Mouse (Mus musculus): ENCODE measurements at regions not wholly inside any gene's neighbourhood (a gene's known extent, or its start where the extent isn't known, plus 50 kb on each side); places are given as distances from the start of the nearest gene placed in this dataset.

- intact Hi-C loops (cut with DNase I): no loop called here
These were observed 55.5 kb downstream of the E030025P04Rik start for GRCm38 (mm10) chr11:109088488-109089252.

GRCm38 (mm10) chr11:109081957-109082356 is 62.2 kb downstream of the E030025P04Rik start:
- intact Hi-C loops (cut with DNase I): no loop called here

- intact Hi-C loops (cut with DNase I): no loop called here
These were observed 62.7 kb downstream of the E030025P04Rik start for GRCm38 (mm10) chr11:109081454-109081853.

GRCm38 (mm10) chr11:109080847-109081415 is 63.2 kb downstream of the E030025P04Rik start:
- intact Hi-C loops (cut with DNase I): no loop called here

GRCm38 (mm10) chr11:109079466-109079865 is 64.7 kb downstream of the E030025P04Rik start:
- intact Hi-C loops (cut with DNase I): no loop called here

- intact Hi-C loops (cut with DNase I): no loop called here
These were observed 67.4 kb downstream of the E030025P04Rik start for GRCm38 (mm10) chr11:109076587-109077417.

GRCm38 (mm10) chr11:109071340-109071739 is 72.8 kb downstream of the E030025P04Rik start:
- intact Hi-C loops (cut with DNase I): no loop called here

GRCm38 (mm10) chr11:109070412-109070811 is 73.8 kb downstream of the E030025P04Rik start:
- intact Hi-C loops (cut with DNase I): no loop called here

GRCm38 (mm10) chr11:109069326-109069709 is 74.9 kb downstream of the E030025P04Rik start:
- intact Hi-C loops (cut with DNase I): no loop called here

- intact Hi-C loops (cut with DNase I): no loop called here
These were observed 75.5 kb downstream of the E030025P04Rik start for GRCm38 (mm10) chr11:109068371-109069325.

- intact Hi-C loops (cut with DNase I): no loop called here
These were observed 76.4 kb downstream of the E030025P04Rik start for GRCm38 (mm10) chr11:109067733-109068132.

GRCm38 (mm10) chr11:109061971-109062370 is 82.2 kb downstream of the E030025P04Rik start:
- intact Hi-C loops (cut with DNase I): no loop called here

- intact Hi-C loops (cut with DNase I): no loop called here
These were observed 83.7 kb downstream of the E030025P04Rik start for GRCm38 (mm10) chr11:109060527-109060908.

GRCm38 (mm10) chr11:109059863-109060526 is 84.2 kb downstream of the E030025P04Rik start:
- intact Hi-C loops (cut with DNase I): no loop called here

- intact Hi-C loops (cut with DNase I): no loop called here
These were observed 86.1 kb downstream of the E030025P04Rik start for GRCm38 (mm10) chr11:109058021-109058420.

GRCm38 (mm10) chr11:109048257-109049101 is 95.7 kb downstream of the E030025P04Rik start:
- intact Hi-C loops (cut with DNase I): no loop called here

- intact Hi-C loops (cut with DNase I): no loop called here
These were observed 96.6 kb downstream of the E030025P04Rik start for GRCm38 (mm10) chr11:109047483-109048110.

GRCm38 (mm10) chr11:109046446-109046845 is 97.7 kb downstream of the E030025P04Rik start:
- intact Hi-C loops (cut with DNase I): no loop called here

- intact Hi-C loops (cut with DNase I): no loop called here
These were observed 103.7 kb downstream of the E030025P04Rik start for GRCm38 (mm10) chr11:109040519-109040916.
